Mouse (Mus musculus) right cerebral cortex, postnatal 14 days (tissue): ENCODE results near the gene Hmcn2.
A peak's percentile ranks its signal among the peaks of the same experiment; 100 is the strongest.

ENCODE experiments used
- DNase-seq: peaks from one replicate; pipeline ENCODE4 v3.0.0; 2022

Hmcn2 gene

GRCm38 (mm10) chr2:31460920-31461319 lies 146.7 kb downstream of the Hmcn2 start:
- no peak for DNase-seq

- DNase-seq = no peak
Measured at GRCm38 (mm10) chr2:31462051-31462450, 147.8 kb downstream of the Hmcn2 start.

- no peak for DNase-seq
Measured at GRCm38 (mm10) chr2:31463253-31463652, 149.0 kb downstream of the Hmcn2 start.

- no peak for DNase-seq
Measured at GRCm38 (mm10) chr2:31463696-31464528, 149.7 kb downstream of the Hmcn2 start.

DNA sequence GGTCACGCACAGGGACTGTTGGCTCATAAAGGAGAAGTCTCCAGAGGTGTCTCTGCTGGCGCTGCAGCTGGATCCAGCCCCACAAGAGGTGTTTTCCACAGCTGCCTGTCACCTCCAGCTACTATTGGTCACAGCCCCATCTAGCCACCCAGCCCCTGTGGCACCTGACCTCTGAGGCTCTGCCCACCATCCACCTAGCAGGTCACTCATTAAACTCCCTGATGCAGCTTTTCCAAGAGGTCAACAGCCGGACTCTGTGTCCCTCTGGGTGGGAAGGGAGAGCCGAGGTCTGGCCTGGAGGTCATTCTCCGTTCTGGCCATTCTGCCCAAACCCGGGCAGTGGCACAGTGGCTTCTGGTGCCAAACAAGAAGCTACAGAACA lies 150.3 kb downstream of the Hmcn2 start:
- DNase-seq = no peak

DNA sequence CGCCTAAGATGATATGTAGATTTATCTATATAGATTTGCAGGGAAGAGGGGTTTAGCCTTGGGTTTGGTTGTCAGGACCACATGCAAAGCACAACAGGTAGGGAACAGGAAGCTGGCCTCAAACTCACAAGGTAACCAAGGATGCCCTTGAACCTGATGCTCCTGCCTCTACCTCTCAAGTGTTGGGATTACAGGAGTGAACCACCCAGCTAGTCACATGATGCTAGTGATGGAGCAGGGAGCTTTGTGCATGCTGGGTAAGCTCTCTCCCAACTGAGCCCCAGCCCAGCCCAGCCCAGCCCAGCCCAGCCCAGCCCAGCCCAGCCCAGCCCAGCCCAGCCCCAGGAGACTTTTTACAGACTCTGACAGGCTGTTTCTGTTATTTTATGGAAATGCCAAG lies 153.2 kb downstream of the Hmcn2 start:
- no peak for DNase-seq

GRCm38 (mm10) chr2:31468857-31469256 lies 154.6 kb downstream of the Hmcn2 start:
- no peak for DNase-seq

GRCm38 (mm10) chr2:31469480-31469879 lies 155.3 kb downstream of the Hmcn2 start:
- DNase-seq = no peak

- DNase-seq = peak; percentile 46
Measured at GRCm38 (mm10) chr2:31469931-31470682, 155.9 kb downstream of the Hmcn2 start, which contains the start of gene Ass1. Gene Ass1 (plus strand): TSS chr2:31470207.

DNA sequence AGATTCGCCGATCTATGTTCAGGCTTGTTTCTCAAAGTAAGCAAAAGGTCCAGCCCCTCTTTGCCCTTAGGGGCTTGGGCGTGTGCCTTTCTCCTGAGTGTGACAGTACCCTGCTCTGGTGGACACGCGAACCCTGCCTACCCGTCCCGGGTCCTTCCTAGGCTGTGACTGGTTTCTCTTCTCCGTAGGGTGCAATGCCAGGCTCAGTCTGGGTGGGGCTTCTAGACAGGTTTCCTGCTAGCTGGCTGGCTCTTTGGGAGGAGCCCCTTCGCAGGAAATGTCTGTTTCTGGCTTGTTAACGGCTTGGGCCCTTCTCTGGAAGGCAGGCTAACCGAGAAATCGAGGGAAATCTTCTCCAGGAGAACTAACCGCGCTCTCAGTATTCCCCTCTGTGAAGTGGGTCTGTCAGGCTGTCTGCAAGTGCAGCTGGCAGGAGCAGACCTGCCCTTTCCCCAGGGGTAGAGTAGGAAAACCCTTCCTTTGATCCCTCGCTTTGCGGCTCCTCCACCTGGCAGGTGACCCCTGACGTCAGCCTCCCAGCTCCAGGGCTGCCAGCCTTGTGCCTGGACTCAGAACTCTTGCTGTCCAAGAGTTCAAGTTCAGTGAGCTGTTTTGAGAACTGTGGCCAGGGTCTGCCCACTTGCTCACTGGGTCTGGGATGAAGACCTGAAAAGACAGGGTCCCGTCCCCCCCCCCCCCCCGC lies 156.6 kb downstream of the Hmcn2 start:
- no peak for DNase-seq

DNA sequence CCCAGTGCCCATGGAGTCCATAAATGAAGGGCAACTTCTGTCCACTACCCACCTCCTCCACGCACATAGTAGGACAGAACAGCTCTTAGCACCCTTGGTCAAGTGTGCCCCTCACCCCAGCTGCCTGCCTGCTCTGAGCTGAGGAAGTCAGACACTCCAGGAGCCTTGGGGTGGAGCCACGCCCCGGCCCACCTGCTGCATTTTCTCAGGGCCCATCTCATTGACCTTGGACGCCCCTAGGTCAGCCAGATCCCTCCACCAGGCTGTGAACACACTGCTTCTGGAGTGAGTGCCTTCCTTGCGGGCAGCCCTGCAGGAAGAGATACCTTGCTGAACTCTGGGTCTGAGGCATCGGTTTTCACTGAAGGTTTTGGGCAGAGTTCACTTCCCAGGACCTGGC lies 157.4 kb downstream of the Hmcn2 start:
- DNase-seq = no peak

DNA sequence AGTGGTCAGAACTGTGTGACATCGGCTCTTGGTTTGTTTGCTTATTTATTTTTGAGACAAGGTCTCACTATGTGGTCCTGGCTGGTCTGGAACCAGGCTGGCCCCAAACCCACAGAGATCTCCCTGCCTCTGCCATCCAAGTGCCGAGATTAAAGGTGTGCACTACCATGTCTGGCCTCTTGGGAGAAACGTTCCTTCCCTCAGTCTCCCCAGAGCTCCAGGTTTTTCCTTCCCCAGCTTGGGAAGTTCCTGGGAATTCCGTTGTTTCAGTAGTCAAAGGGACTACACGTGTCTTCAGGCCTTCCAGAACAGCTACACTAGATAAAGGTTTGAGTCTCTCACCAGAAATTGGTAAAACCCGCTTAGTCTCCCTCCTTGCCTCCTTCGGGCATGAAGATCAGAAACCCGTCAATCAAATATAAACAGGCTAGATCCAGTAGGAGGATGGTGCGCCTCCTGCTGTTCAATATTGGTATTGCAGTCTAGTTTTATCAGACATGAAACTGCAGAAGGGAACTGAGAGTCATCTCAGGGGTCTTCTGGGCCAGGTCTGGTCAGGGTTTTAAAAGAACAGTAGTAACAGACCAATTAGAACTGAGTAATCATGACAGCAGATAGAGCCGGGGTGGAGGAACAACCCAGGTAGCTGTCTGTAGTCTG lies 158.3 kb downstream of the Hmcn2 start:
- peak; percentile 31 for DNase-seq

- no peak for DNase-seq
Measured at GRCm38 (mm10) chr2:31473941-31474340, 159.7 kb downstream of the Hmcn2 start.

- no peak for DNase-seq
Measured at GRCm38 (mm10) chr2:31474686-31475085, 160.5 kb downstream of the Hmcn2 start.

DNA sequence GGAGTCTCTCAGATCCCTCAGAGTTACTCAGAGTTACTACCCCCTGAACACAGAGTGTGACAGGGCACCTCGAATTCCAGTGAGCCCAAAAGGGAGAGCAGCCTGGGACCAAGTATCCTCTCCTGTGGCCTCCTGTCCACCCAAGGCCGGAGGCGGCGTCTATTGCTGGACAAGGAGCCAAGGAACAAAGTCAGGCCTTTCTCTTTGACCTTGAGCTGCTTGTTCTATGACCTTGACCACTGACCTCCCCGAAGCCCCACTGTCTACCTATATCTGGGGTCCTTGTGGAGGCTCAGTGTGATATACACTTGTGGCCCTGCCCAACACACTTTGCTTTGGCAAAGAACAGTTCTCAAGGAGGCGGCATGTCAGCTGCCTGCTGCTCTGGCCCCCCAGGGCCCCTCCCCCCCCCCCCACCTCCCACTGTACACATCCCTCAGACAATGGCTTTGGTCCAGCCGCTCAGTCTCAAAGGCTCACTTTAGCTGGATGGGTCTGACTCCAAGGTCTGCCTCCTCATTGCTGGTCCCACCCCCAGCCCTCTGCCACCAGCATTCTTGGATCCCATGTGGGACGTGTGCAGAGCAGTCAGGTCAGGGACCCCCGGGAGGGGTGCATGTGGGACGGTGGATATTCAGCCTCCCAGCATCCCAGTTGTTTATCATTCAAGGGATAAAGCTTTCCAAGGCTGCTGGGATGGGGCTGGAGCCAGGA lies 162.0 kb downstream of the Hmcn2 start:
- DNase-seq = no peak

- no peak for DNase-seq
Measured at GRCm38 (mm10) chr2:31477234-31478161, 163.3 kb downstream of the Hmcn2 start.

- peak; percentile 85 for DNase-seq
Measured at GRCm38 (mm10) chr2:31482914-31483575, 168.8 kb downstream of the Hmcn2 start.

GRCm38 (mm10) chr2:31484187-31484586 lies 170.0 kb downstream of the Hmcn2 start:
- peak; percentile 83 for DNase-seq

- DNase-seq = no peak
Measured at GRCm38 (mm10) chr2:31489166-31489565, 175.0 kb downstream of the Hmcn2 start.

- DNase-seq = no peak
Measured at GRCm38 (mm10) chr2:31490556-31490955, 176.3 kb downstream of the Hmcn2 start.

- DNase-seq = no peak
Measured at GRCm38 (mm10) chr2:31492308-31492707, 178.1 kb downstream of the Hmcn2 start.
